Mouse (Mus musculus): ENCODE measurements around the gene Fut4. TPM values are rescaled to one million over a fixed set of nuclear protein-coding genes. Genes with fewer than 3 reads are reported as not detected.

Gene Fut4
- polyA plus RNA-seq, 1 experiment from 2014 or later, result 2.1 TPM

DNA sequence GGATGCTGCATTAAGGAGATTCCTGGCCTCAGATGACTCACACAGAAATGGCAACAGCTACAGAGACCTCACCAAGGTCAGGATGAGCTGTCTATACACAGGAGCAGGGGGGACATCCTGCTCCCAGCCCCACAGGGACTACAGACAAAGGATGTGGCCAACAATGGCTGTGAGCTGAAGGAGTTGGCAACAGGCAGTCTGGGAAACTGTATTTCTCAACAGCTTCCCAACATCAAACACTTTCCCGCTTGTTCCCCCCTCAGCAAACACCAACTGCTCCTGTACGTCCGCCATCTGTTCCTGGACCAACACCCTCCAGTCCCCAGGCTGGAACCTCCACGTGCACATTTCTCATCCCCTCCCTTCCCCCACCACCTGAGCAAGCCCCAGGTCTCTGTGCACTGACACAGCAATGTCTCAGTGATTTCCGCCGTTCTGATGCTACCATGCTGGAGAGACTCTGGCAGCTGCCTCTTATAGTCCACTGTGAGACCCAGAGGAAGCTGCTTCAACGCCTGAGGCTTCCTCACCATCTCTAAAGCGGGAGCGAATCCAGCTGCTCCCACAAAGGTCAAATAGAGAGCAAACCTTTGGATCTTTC, 21.2 kb downstream of the Fut4 start:
- no peaks in the 10 kb centered on the region for H3K27me3 ChIP-seq (ENCODE audit: control insufficient read depth, insufficient read depth, low read length)
- 65% methylated on average over 9 of the region's 9 CpGs for WGBS

DNA sequence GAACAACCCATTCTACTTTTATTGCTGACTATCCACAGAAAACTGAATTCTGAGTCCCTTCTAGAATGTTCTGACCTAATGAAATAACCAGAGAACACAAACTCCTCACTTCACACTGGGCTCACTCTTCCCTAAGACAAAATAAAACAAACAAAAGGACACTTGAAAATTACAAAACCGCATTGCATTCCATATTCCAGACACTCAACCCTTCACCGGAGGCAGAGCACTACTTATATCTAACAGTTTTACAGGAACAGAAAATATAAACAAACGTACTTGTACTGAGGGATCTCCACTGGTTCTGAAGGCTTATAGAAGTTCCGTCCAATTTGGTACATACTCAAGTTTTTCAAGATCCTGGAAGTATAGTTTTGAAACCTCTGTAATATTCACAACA, 23.8 kb downstream of the Fut4 start:
- H3K9ac ChIP-seq (ENCODE audit: low read length), result no peak overlapping the region
- H3K4me1 ChIP-seq (ENCODE audit: control insufficient read depth, insufficient read depth, low read length), result no peaks in the 10 kb centered on the region
- DNase-seq (ENCODE audit: low spot score, missing footprints), result no peak
- H3K4me2 ChIP-seq, result no peak overlapping the region
- no peak overlapping the region for H3K4me3 ChIP-seq (ENCODE audit: low read depth, low read length)
- ATAC-seq (ENCODE audit: low FRiP score), result no peak
- 88% methylated on average over 4 of the region's 4 CpGs for WGBS
- H3K9me3 ChIP-seq (ENCODE audit: control insufficient read depth, low read length), result no peaks in the 10 kb centered on the region
- no peaks in the 10 kb centered on the region for H3K27me3 ChIP-seq (ENCODE audit: control insufficient read depth, insufficient read depth, low read length)
- H3K27ac ChIP-seq (ENCODE audit: low read depth, low read length), result no peak overlapping the region
- no peaks in the 10 kb centered on the region for H3K36me3 ChIP-seq (ENCODE audit: control insufficient read depth, insufficient read depth, low read length)

More for the DNA sequence above, 21.2 kb downstream of the Fut4 start:
- Histone ChIP-seq H3K9ac (ENCODE audit: low read length) (no peak overlapping the region), H3K4me3 (ENCODE audit: low read depth, low read length) (no peak overlapping the region), H3K36me3 (ENCODE audit: control insufficient read depth, insufficient read depth, low read length) (no peaks in the 10 kb centered on the region), H3K9me3 (ENCODE audit: control insufficient read depth, low read length) (no peaks in the 10 kb centered on the region), H3K4me1 (ENCODE audit: control insufficient read depth, insufficient read depth, low read length) (no peaks in the 10 kb centered on the region), H3K4me2 (no peak overlapping the region), H3K27ac (ENCODE audit: low read depth, low read length) (no peak overlapping the region)
- no peak for DNase-seq (ENCODE audit: low spot score, missing footprints)
- 0 out of 2 replicates have a peak, but pooled peaks have one; percentile 24 for ATAC-seq (ENCODE audit: low FRiP score)

DNA sequence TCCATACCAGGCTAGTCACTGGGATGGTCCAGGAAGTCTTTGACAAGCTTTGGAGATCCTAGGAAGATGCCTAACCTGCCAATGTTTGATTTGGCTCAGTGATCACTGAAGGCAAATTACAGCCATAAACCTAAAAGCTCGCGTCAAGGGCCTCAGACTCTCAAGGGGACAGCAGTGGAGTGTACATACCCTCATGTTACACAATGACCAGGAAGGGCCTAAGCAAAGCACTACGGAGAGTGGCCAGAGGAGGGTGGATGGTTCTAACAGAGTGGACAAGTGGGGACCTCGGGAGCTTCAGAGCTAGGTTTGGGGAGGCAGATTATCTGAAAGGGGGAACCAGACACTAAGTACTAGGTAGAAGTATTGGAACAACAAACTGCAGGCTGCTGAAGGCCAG, 25.6 kb downstream of the Fut4 start:
- H3K9ac ChIP-seq (ENCODE audit: low read length), result no peak overlapping the region
- ATAC-seq (ENCODE audit: low FRiP score), result no peak
- no peaks in the 10 kb centered on the region for H3K4me1 ChIP-seq (ENCODE audit: control insufficient read depth, insufficient read depth, low read length)
- H3K36me3 ChIP-seq (ENCODE audit: control insufficient read depth, insufficient read depth, low read length), result no peaks in the 10 kb centered on the region
- no peak for DNase-seq (ENCODE audit: low spot score, missing footprints)
- no peak overlapping the region for H3K4me2 ChIP-seq
- H3K27me3 ChIP-seq (ENCODE audit: control insufficient read depth, insufficient read depth, low read length), result no peaks in the 10 kb centered on the region
- H3K9me3 ChIP-seq (ENCODE audit: control insufficient read depth, low read length), result no peaks in the 10 kb centered on the region
- 89% methylated on average over 4 of the region's 4 CpGs for WGBS
- no peak overlapping the region for H3K27ac ChIP-seq (ENCODE audit: low read depth, low read length)
- no peak overlapping the region for H3K4me3 ChIP-seq (ENCODE audit: low read depth, low read length)

DNA sequence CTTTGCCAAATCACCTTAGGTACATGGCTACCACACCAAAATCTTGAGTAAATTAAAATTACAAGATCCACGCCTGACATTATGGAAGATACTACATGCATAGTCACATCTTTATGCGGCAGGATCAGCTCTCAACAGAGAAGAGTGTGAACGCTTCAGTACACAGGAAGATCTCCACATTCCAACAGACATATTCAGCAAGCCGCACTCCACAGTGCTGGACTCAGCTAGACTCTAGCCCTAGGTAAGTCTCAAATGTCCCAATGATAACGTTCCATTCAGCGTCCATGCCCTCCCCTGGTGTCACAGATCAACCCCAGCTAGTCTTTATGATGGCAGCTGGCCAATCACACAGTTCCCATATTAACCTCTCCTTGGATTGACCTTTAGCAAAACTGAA, 26.2 kb downstream of the Fut4 start:
- ATAC-seq (ENCODE audit: low FRiP score) (no peak), DNase-seq (ENCODE audit: low spot score, missing footprints) (no peak)
- Histone ChIP-seq H3K27me3 (ENCODE audit: control insufficient read depth, insufficient read depth, low read length) (no peaks in the 10 kb centered on the region; the same call in 1 of the 2 replicates), H3K36me3 (ENCODE audit: control insufficient read depth, insufficient read depth, low read length) (no peaks in the 10 kb centered on the region), H3K9ac (ENCODE audit: low read length) (no peak overlapping the region), H3K9me3 (ENCODE audit: control insufficient read depth, low read length) (no peaks in the 10 kb centered on the region), H3K27ac (ENCODE audit: low read depth, low read length) (no peak overlapping the region), H3K4me1 (ENCODE audit: control insufficient read depth, insufficient read depth, low read length) (no peaks in the 10 kb centered on the region), H3K4me3 (ENCODE audit: low read depth, low read length) (no peak overlapping the region), H3K4me2 (no peak overlapping the region)
- 89% methylated on average over 6 of the region's 6 CpGs for WGBS

DNA sequence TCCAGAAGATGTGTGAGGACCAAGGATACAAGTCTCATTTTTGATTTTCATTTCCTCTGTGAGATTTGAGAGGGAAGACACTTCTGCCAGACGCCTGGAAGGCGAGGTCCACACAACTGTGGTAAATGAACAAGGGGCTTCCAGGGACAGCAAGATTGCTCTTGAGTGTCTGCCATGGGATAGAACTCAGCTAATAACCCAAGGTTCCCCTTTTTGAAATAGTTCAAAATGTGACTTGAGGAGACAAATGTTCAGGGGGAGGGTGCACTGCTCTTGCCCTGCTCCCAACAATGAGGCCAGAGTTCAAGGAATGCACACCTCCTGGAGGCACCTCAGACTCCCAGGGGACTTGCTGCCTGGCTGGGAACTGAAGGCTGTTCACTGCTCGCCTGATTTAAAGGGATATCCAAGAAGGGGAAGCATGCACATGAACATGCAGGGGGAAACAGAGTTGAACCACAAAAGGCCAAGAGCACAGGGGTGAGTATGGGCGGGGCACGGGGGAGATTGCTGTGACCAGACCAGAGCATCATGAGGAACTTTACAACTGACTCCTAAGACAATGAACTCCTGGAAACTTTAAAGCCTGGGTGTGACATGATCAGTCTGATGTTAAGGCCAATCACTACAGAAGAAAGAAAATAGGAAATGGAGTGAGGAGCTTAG, 27.3 kb downstream of the Fut4 start:
- Histone ChIP-seq H3K9ac (ENCODE audit: low read length) (no peak overlapping the region), H3K9me3 (ENCODE audit: control insufficient read depth, low read length) (no peaks in the 10 kb centered on the region), H3K4me1 (ENCODE audit: control insufficient read depth, insufficient read depth, low read length) (no peaks in the 10 kb centered on the region), H3K27me3 (ENCODE audit: control insufficient read depth, insufficient read depth, low read length) (no peaks in the 10 kb centered on the region; the same call in 1 of the 2 replicates), H3K4me3 (ENCODE audit: low read depth, low read length) (no peak overlapping the region), H3K36me3 (ENCODE audit: control insufficient read depth, insufficient read depth, low read length) (no peaks in the 10 kb centered on the region), H3K27ac (ENCODE audit: low read depth, low read length) (no peak overlapping the region), H3K4me2 (no peak overlapping the region)
- DNase-seq (ENCODE audit: low spot score, missing footprints) (no peak), ATAC-seq (ENCODE audit: low FRiP score) (no peak)
- 75% methylated on average over 5 of the region's 5 CpGs for WGBS

DNA sequence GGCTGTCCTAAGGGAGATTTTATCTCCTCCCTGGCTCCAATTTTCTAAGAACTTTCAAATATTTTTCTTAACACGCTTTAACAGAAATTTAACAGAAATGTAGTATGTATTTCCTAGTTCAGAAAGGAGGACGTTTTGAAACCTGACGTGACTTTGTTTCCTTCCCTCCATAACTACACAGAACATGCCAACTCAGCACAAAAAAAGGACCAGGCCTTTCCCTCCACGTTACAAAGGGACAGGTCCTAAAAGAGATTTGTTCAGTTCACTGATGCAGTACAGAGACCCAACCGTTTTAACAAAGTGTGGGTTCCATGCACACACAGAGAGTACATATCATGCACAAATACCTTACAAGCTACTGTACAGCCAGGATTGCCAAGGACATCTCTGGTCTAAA, 30.6 kb downstream of the Fut4 start:
- Histone ChIP-seq H3K4me3 (ENCODE audit: low read depth, low read length) (no peak overlapping the region), H3K27ac (ENCODE audit: low read depth, low read length) (no peak overlapping the region), H3K4me1 (ENCODE audit: control insufficient read depth, insufficient read depth, low read length) (no peaks in the 10 kb centered on the region), H3K4me2 (no peak overlapping the region), H3K9me3 (ENCODE audit: control insufficient read depth, low read length) (no peaks in the 10 kb centered on the region), H3K9ac (ENCODE audit: low read length) (no peak overlapping the region), H3K36me3 (ENCODE audit: control insufficient read depth, insufficient read depth, low read length) (no peaks in the 10 kb centered on the region), H3K27me3 (ENCODE audit: control insufficient read depth, insufficient read depth, low read length) (no peaks in the 10 kb centered on the region; the same call in 1 of the 2 replicates)
- whole genome bisulfite sequencing, result 78% methylated on average over 5 of the region's 5 CpGs
- ATAC-seq (ENCODE audit: low FRiP score) (no peak), DNase-seq (ENCODE audit: low spot score, missing footprints) (no peak)

DNA sequence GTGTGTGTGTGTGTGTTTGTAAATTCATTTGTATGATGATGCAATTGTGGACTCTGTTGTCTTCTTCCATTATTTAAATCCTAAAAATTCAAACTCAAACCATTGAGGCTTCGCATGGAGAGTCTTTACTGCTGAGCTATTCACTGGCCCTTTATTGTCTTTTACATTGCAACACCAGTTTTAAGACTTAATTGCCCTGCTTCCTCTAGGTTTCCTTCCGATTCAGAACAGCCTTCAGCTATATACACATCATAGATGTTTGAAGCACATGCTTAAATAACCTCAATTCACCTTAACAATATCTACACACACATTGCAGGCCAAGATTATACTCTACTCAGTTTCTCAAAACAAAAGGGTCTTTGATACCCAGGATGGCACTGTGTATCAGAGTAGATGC, 31.8 kb downstream of the Fut4 start:
- no peak overlapping the region for H3K4me2 ChIP-seq
- H3K27ac ChIP-seq (ENCODE audit: low read depth, low read length), result no peak overlapping the region
- WGBS, result 66% methylated on average over 2 of the region's 2 CpGs
- H3K9ac ChIP-seq (ENCODE audit: low read length), result no peak overlapping the region
- no peak for ATAC-seq (ENCODE audit: low FRiP score)
- no peaks in the 10 kb centered on the region; the same call in 1 of the 2 replicates for H3K27me3 ChIP-seq (ENCODE audit: control insufficient read depth, insufficient read depth, low read length)
- DNase-seq (ENCODE audit: low spot score, missing footprints), result no peak
- H3K4me3 ChIP-seq (ENCODE audit: low read depth, low read length), result no peak overlapping the region
- no peaks in the 10 kb centered on the region for H3K36me3 ChIP-seq (ENCODE audit: control insufficient read depth, insufficient read depth, low read length)
- H3K4me1 ChIP-seq (ENCODE audit: control insufficient read depth, insufficient read depth, low read length), result no peaks in the 10 kb centered on the region
- H3K9me3 ChIP-seq (ENCODE audit: control insufficient read depth, low read length), result no peaks in the 10 kb centered on the region

DNA sequence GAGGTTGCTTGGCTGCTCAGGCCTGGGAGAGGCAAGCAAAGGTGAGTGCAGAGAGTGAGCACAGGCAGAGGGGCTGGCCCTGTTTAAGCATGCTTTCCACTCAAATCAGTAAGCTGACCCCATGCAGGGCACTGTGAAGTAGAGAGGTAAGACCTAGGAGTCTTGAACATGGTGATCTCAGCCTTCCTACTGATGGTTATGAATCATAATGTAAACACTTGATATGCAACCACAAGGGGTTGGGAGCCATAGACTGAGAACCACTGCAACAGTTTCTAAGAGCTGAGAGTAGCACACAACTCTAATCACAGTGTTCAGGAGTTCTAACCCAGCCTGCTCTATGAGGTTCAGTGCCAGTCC, 33.9 kb downstream of the Fut4 start:
- no peak overlapping the region for H3K9ac ChIP-seq (ENCODE audit: low read length)
- H3K27ac ChIP-seq (ENCODE audit: low read depth, low read length), result no peak overlapping the region
- H3K4me1 ChIP-seq (ENCODE audit: control insufficient read depth, insufficient read depth, low read length), result no peaks in the 10 kb centered on the region
- no peaks in the 10 kb centered on the region for H3K36me3 ChIP-seq (ENCODE audit: control insufficient read depth, insufficient read depth, low read length)
- H3K4me3 ChIP-seq (ENCODE audit: low read depth, low read length), result no peak overlapping the region
- H3K4me2 ChIP-seq, result no peak overlapping the region
- H3K27me3 ChIP-seq (ENCODE audit: control insufficient read depth, insufficient read depth, low read length), result no peaks in the 10 kb centered on the region; the same call in 1 of the 2 replicates
- H3K9me3 ChIP-seq (ENCODE audit: control insufficient read depth, low read length), result no peaks in the 10 kb centered on the region
- ATAC-seq (ENCODE audit: low FRiP score) (no peak), DNase-seq (ENCODE audit: low spot score, missing footprints) (no peak)

DNA sequence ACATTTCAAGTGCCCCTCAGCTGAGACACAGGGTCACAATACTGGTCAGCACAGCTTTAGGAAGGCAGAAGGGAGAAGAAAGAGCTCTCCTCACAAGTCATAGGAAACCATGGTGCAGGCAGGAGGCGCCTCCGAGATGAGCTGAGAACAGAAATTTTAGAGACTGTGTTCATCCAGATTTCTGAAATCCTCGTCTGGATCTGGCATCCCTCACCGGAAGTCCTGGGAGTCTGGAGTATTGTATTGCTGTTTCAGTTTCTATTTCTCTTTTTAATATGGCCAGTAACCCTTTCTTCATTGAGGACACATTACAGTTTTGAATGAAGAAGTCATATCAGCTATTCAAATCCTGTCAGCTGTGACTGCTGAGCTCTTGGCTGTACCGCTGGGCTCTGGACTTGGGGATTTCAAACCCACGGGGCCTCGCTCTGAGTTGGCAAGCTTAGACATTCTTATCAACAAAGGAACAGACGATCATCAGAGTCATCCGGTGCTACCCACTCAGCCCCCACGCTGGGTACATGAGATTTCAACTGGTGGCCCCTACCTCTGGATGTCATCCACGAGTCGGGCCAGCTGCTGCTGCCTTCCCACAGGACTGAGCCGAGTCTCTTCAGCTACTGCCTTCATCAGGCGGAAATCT, 34.4 kb downstream of the Fut4 start:
- Histone ChIP-seq H3K4me3 (ENCODE audit: low read depth, low read length) (no peak overlapping the region), H3K4me2 (no peak overlapping the region), H3K9me3 (ENCODE audit: control insufficient read depth, low read length) (no peaks in the 10 kb centered on the region), H3K27me3 (ENCODE audit: control insufficient read depth, insufficient read depth, low read length) (no peaks in the 10 kb centered on the region; the same call in 1 of the 2 replicates), H3K9ac (ENCODE audit: low read length) (no peak overlapping the region), H3K36me3 (ENCODE audit: control insufficient read depth, insufficient read depth, low read length) (no peaks in the 10 kb centered on the region), H3K27ac (ENCODE audit: low read depth, low read length) (no peak overlapping the region), H3K4me1 (ENCODE audit: control insufficient read depth, insufficient read depth, low read length) (no peaks in the 10 kb centered on the region)
- peak; percentile 30; the same call in 1 of the 2 replicates for ATAC-seq (ENCODE audit: low FRiP score)
- 61% methylated on average over 14 of the region's 14 CpGs for WGBS
- DNase-seq (ENCODE audit: low spot score, missing footprints), result no peak

Measured in midbrain, embryonic 11.5 days (tissue).